Mouse (Mus musculus) embryonic fibroblast, embryonic 13.5 days (primary cell): ENCODE measurements at regions not wholly inside any gene's neighbourhood (a gene's known extent, or its start where the extent isn't known, plus 50 kb on each side); places are given as distances from the start of the nearest gene placed in this dataset.

Experiments used
- CTCF ChIP-seq: IDR thresholded peaks from 2 replicates; pipeline ENCODE4 v1.5.1; 2011; ENCODE audit warnings: mild to moderate bottlenecking, control low read depth, low read length, moderate library complexity, borderline replicate concordance; ENCODE audit not compliant: insufficient read depth
- POLR2A ChIP-seq: IDR thresholded peaks from 2 replicates; pipeline ENCODE4 v1.6.1; 2011; ENCODE audit warnings: low read depth, mild to moderate bottlenecking, control low read depth, low read length, moderate library complexity

- no peak for TF ChIP-seq POLR2A
- no peak for TF ChIP-seq CTCF
Observed at GRCm38 (mm10) chr9:52241577-52241976, 73.2 kb upstream of the Zc3h12c start.
